Mouse (Mus musculus): ENCODE measurements at regions not wholly inside any gene's neighbourhood (a gene's known extent, or its start where the extent isn't known, plus 50 kb on each side); places are given as distances from the start of the nearest gene placed in this dataset.

DNA sequence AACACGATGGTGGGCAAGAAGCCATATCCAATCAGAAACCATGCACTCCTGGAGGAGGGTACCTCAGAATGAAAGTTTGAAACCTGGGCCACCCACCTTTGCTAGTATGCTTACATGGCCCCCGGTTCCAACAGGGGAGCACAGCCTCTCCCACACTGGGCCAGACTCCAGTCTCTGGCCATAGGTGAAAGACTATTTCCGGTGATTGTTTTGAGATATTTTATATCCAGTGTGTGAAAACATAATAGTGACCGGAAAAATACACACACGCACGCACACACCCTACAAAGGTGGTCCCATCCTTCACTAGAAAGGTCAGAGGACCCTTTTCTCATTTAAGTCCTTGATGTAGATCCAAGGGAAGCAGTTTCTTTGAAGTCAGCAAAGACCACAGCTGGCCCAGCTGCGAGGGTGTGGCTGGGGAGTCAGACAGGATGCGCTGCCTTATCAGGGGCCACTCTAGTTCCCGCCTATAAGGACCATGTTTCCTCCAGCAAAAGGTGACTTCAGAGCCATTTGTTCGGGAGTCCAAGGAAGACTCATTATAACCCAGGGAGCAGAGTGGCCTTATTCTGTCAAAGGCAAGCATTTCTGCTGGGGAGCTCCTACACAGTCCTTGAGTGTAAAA lies 206.0 kb downstream of the Zfp36l1 start:
- TF ChIP-seq POLR2A (IDR thresholded peaks at IDR 0.05; ENCODE audit: insufficient read depth, low read depth, low read length) (peak; percentile 18; the same call in 1 of the 2 replicates), CTCF (IDR thresholded peaks at IDR 0.05) (no peak), EP300 (IDR thresholded peaks at IDR 0.05; ENCODE audit: insufficient read depth, low read depth, low read length) (peak; percentile 30; the same call in 1 of the 2 replicates)

Measured in heart, adult 2 months (tissue).